Mouse (Mus musculus) thymus, postnatal 4 days (tissue): ENCODE results near the gene Il10ra.

Experiments used
- DNase-seq: peaks from one replicate; pipeline ENCODE4 v3.0.0; 2021

Il10ra gene

GRCm38 (mm10) chr9:45268597-45269325 is at the start of gene Il10ra:
Gene Il10ra, minus strand, starts transcription at chr9:45269149.
- DNase-seq: peak; percentile 74

DNA sequence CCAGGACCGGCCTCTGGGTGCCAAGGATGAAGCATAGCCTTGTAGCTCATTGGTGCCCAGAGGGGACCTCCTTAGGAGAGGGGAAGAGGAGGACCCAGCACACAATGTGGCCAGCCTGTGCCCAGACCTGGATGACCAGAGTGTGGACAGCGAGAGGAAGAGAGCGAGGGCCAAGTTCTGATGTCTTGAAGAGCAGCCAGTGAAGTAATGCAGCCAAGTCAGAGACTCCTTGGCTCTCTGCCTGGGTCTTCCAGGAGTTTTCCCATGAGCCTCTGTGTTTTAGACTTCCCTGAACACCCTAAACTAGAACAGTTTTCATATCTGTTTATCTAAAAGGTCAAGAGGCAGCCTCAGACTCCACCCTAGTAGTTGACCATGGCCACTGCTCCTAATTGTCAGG is 48.7 kb upstream of the Il10ra start:
- DNase-seq: no peak

DNA sequence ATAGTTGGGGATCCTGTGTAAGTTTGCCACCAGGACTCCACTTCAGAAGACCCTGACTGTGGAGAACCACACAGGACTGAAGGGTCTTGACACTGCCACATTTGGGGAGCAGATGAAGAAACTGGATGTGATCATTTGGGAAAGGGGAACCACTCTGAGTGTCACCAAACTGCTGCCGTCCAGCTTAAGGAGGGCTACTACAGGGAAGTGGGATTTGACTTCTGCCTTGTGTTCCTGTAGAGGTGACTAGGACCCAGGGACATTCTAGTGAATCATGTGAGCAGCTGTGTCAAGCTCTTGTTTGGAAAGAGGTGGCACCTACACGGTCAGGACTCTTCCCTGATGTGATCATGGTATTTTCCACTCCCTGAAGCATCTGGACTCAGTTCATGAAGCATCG is 45.0 kb upstream of the Il10ra start:
- no peak for DNase-seq

DNA sequence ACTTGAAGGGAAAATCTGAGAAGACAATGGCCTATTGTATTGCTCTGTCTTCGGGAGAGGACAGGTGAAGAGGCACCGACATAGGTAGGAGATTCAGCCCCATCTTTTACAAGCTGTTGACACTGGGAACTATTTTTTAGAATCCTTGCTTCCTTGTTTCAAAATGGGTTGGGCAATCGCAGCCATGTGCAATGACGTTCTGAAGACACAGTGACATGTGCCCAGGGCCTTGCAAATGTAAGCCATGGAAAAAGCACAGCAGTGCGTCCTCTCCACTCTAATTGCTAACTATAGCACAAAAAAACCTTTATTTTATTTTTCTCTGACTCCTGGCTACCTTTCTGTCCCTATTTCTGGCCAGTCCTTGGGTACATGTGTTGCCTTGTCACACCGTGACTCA is 42.9 kb upstream of the Il10ra start:
- no peak for DNase-seq

DNA sequence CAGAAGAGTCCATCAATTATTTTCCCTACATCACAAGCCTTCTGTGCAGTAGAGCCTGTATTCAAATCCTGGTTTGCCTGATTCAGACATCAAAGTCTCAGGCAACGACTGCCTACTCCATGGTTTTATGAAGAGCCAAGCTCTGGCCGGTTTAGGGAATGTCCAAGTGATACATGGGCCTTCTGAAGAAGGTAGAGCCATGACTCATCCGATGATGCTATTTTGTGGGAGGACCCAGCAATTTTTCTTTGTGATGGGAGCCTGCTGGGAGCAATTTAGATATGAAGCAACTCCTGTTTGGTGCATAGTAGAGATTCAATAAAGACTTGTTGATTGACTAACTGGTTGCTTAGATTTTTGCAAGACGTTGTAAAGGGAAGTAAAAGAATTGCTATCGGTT is 39.6 kb upstream of the Il10ra start:
- DNase-seq: no peak

DNA sequence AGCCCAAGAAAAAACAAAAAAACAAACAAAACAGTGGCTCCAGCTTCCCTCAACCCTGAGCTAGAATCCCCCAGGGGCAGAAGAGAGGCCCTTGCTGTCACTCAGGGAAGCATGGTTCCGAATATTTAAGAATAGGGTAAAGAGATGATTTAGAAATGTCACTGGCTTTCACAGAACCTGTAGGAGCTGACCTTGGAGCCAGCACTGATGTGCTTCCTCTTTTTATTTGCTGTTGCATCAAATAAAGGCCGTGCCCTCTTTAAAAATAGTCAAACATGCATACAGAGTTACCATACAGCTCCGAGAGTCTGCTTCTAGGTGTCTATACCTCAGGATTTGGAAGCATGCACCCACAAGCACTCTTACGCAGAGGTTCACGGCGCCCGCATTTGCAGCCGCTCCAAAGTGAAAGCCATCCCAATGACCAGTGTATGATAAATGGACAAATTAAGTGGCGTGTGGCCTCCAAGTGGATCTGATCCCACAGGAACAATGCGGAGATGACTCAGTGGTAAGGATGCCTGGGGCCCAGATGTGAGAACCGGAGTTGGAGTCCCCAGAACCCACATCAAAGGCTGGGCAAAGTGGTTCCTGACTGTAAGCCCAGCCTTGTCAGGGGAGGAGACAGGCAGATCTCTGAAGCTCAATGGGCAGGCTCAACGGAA is 37.9 kb upstream of the Il10ra start:
- DNase-seq: no peak

DNA sequence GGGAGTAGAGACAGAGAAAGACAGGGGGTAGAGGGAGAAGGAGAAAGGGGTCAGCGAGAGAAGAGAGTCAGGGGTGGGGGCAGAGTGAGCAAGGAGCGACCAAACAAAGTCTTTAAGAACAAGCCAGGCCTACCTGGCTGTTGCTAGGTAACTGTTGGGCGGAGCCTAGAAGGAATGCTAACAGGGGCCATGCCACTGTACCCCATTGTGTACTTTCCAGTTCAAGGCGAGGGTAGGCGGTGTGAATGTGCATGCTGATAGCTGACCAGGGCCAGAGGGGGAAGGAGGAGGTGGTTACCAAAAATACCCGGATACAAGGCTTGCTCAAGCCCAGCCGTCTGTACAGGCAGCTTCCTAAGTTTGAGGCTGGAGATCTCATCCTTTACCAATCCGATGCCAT is 32.8 kb upstream of the Il10ra start:
- DNase-seq: no peak

DNA sequence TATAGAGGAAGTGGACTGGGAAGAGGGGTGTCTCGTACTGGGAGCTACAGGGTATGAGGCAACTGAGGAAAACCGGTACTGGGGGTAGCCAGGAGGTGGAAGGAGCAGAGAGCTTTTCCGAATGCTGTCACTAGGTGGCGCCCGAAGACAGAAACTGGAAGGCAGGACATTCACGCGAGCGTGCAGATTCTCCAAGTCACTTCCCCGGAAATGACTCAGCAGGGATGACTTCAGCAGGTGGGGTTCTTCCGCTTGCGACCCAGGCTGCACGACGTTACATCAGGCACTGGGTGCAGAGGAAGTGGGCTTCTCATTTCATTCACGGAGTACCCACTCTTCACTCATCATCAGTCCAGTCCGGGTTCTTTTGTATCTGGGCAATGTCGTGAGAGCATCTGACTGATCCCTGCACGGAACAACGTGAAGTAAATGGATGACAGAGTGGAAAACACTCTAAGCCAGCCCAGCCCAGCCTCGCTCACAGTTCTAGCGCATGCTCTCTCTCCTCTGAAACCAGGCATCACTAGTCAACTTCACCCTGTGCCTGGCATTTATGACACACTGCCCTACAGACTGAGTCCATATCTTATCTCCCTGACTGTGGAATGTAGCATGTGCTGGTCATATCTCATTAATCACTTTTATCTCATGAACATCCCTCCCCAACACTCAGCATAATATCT is 31.6 kb upstream of the Il10ra start:
- DNase-seq: peak; percentile 98

- DNase-seq: peak; percentile 82
Observed at GRCm38 (mm10) chr9:45299231-45300006, 30.5 kb upstream of the Il10ra start.

DNA sequence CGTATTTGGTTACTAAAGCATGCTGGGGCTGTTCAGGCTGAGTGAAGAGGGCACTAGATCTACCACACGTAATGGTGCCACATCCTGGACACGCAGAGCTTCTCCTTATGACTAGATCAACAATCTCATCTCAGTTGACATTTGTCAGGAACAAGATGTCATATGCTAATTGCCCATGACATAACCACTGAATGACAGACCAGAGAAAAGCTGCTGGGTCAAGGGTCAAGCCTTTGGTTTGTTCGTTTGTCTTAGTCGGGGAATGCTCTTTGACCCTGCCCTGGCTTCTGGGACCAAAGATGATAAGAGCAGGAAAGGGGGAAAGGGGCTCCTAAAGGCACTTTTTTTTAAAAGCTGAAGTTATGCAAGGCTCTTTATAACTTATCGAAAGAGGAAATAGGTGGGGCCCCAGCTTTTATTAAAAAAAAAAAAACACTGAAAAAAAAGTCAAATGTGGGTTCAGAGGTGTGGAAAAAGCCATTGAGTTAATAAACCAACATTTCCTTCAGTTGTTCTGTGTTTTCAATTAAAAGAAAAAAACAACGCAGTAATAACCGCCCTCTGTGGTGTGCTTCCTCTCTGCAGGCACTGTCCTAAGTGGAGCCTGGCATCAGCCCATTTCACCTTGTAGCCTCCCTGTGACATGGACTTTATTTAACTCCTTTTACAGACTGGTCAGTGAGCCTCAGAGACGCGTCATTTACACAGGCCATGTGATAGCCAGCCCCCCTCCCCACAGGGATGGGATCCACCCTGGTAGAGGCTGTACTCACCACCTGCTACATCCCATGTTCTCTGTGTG is 25.5 kb upstream of the Il10ra start:
- DNase-seq: peak; percentile 8

DNA sequence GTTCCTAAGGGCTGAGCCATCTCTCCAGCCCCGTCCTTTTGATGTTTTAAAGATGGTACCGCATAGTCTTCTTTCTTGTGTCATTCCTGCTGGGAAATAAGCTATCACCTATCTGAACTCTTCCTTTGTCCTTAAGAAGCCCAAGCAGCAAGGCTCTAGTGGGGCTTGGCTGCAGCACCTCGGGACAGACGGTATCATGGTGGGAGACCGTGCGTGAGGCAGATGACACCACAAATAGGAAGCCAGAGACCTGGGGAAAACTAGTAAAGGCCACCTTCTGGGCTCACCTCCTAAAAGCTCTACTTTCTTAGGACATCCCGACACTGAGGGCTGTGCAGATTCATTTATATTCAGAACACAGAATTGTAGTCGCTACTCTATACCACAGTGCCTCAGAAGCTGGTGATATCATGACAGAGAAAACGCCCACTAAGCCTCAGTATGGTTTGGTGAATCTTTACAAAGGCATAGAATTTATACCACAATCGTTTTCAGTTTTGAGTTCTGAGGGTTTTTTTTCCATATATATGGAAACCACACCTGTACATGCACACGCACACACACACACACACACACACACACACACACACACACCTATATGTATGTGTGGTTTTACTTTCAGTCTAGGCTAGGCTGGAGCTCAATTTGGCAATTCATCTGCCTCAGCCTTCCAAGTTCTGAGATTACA is 22.7 kb upstream of the Il10ra start:
- DNase-seq: peak; percentile 10

GRCm38 (mm10) chr9:45282466-45282865 is 13.5 kb upstream of the Il10ra start:
- no peak for DNase-seq

- DNase-seq: no peak
Observed at GRCm38 (mm10) chr9:45280891-45281290, 11.9 kb upstream of the Il10ra start.

GRCm38 (mm10) chr9:45280059-45280458 is 11.1 kb upstream of the Il10ra start:
- DNase-seq: no peak

GRCm38 (mm10) chr9:45274635-45275034 is 5.7 kb upstream of the Il10ra start:
- no peak for DNase-seq

GRCm38 (mm10) chr9:45274218-45274617 is 5.3 kb upstream of the Il10ra start:
- no peak for DNase-seq

GRCm38 (mm10) chr9:45272213-45272612 is 3.3 kb upstream of the Il10ra start:
- DNase-seq: no peak

GRCm38 (mm10) chr9:45268079-45268478 is 870 bp downstream of the Il10ra start:
- peak; percentile 34 for DNase-seq

DNA sequence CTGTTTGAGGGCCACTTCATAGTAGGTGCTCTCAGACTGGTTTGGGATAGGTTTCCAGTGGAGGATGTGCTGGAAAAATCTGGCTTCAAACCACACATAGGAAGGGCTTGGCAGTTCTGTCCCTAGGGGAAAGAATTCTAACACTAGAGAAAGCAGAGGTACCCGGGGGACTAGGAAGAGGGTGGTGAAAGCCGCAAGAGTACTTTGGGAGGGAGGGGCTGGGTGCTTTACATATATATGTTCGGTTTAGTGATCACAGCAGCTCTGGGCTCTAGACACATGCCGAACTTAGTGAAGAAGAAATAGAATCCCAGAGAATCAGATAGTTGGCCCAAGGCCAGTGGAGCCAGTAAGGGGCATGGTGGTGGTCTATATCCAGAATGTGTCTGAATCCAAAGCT is 1.9 kb downstream of the Il10ra start:
- DNase-seq: no peak

DNA sequence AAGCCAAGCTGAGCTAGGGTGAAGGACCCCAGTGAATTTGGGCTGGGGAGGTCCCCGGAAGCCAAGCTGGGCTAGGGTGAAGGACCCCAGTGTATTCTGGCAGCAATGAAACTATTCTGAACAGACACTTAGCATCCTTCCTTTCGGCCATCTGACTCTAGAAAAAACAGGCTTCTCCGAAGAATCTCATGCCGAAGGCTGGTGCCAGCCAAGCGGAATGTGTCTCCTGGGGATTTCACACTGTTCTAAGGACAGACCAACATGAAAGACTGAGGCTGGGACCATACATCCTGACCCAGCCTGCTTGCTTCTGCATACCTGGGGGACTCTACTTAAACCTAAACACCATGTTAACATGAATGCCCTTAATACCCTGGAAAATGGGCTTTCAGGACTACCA is 7.1 kb downstream of the Il10ra start:
- no peak for DNase-seq

- no peak for DNase-seq
Observed at GRCm38 (mm10) chr9:45261466-45261865, 7.5 kb downstream of the Il10ra start.

DNA sequence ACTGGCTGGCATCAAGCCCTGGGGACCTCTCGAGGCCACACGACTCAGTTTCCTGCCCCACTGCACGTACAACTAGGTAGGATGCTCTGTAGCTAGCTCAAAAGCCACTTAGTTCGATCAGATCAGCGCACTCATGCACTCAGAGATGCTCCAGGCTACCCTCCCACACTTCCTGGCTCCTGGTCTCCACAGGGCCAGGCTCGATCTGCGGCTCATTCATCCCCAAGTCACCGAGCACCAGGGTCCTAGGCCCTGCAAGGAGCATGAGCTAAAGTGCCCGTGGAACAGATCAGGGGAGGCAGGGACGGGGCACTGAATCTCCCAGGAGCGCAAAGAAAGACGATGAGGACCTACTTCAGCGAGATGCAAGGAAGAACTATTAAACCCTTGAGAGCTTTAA is 9.9 kb downstream of the Il10ra start:
- no peak for DNase-seq
